In the genomic region with DNA sequence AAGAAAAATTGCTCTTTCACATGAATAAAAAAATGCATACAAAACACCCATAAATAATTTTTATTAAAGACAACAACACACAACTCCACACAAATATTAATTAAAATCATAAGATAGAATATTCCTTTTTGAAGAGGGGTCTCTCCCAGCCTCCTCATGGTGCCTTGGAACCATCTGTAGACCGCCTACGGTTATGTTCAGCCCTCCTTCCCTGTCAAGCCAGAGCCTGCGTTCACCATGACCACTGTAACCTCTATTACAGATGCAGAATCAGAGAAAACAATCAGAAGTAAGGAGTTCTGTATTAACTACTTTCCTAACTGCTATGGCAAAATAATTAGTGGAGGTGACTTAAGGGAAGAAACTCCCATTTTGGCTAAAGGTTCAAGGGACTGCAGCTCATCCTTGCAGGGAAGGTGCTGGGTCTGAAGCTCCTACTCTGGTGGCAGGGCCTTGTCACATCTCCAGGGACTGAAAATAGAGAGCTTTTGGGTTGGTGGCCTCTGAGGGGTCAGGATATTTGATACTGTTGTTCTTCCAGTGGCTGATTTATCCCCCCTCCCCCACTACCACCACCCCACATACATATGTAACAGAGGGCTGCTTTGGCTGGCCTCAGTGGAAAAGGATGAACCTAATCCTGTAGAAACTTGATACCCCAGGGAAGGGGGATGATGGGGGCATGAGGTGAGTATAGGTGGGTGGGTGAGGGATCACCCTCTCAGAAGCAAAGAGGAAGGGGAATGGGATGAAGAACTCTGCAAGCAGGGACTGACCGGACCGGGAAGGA, we compare ENCODE assay signal across 22 mouse cellular contexts.
A peak's percentile ranks its signal among the peaks of the same experiment; 100 is the strongest.
DNase-seq lines count a peak whose midpoint lies in the region; ATAC-seq and TF ChIP-seq lines count a peak whose summit lies in the region.
"Had no signal": no experiment of that assay in that cellular context is flagged by ENCODE, and none has a peak within 500 bp of the region (broad histone marks: within the 10 kb centered on the region; RNA-seq: fewer than 3 reads in every experiment).

No protein-coding gene starts in this region.

- DNase-seq in forebrain, embryonic 11.5 days (ENCODE audit: low spot score), result no peak
- DNase-seq in kidney, adult 2 months, result no peak
- DNase-seq in liver, embryonic 11.5 days (ENCODE audit: low spot score), result no peak
- DNase-seq in liver, result no peak
- DNase-seq in embryo, embryonic 11 days, result peak; percentile 14
- DNase-seq: adrenal gland, postnatal 10 days; cerebellum, adult 18-20 months; cerebellum, adult 9-11 months; gastrocnemius, postnatal 10 days; heart, adult 18-20 months; heart, postnatal 10 days; heart, postnatal 4 days had no signal

- no peaks in the 10 kb centered on the region for H3K36me3 ChIP-seq in forebrain, embryonic 11.5 days (ENCODE audit: control insufficient read depth, insufficient read depth, low read length)
- no peaks in the 10 kb centered on the region for H3K36me3 ChIP-seq in forebrain, embryonic 13.5 days (ENCODE audit: poor library complexity, severe bottlenecking)
- H3K36me3 ChIP-seq in kidney, embryonic 15.5 days, result no peaks in the 10 kb centered on the region
- no peaks in the 10 kb centered on the region for H3K36me3 ChIP-seq in kidney, adult 2 months (ENCODE audit: control insufficient read depth, insufficient read depth, low read length)
- no peaks in the 10 kb centered on the region for H3K36me3 ChIP-seq in liver, embryonic 11.5 days (ENCODE audit: control insufficient read depth, insufficient read depth, low read length)
- no peaks in the 10 kb centered on the region for H3K36me3 ChIP-seq in intestine, postnatal 0 days (ENCODE audit: control insufficient read depth, insufficient read depth)
- H3K36me3 ChIP-seq: embryonic facial prominence, embryonic 15.5 days; forebrain, embryonic 10.5 days; heart, embryonic 10.5 days had no signal

- H3K4me2 ChIP-seq in forebrain, embryonic 11.5 days (ENCODE audit: low read depth, low read length, severe bottlenecking), result no peak overlapping the region
- no peak overlapping the region for H3K4me2 ChIP-seq in forebrain, embryonic 13.5 days
- H3K4me2 ChIP-seq in kidney, embryonic 15.5 days, result no peak overlapping the region
- H3K4me2 ChIP-seq in liver, embryonic 11.5 days, result no peak overlapping the region
- no peak overlapping the region for H3K4me2 ChIP-seq in intestine, postnatal 0 days (replicated peaks; ENCODE audit: low read depth)
- H3K4me2 ChIP-seq: embryonic facial prominence, embryonic 15.5 days; hindbrain, embryonic 14.5 days had no signal

- no peaks in the 10 kb centered on the region for H3K27me3 ChIP-seq in forebrain, embryonic 11.5 days (ENCODE audit: control insufficient read depth, insufficient read depth, low read length)
- H3K27me3 ChIP-seq in forebrain, embryonic 13.5 days, result no peaks in the 10 kb centered on the region
- H3K27me3 ChIP-seq in kidney, embryonic 15.5 days, result no peaks in the 10 kb centered on the region
- no peaks in the 10 kb centered on the region for H3K27me3 ChIP-seq in kidney, adult 2 months (replicated peaks; ENCODE audit: control insufficient read depth, insufficient read depth, low read length)
- no peaks in the 10 kb centered on the region for H3K27me3 ChIP-seq in liver, embryonic 11.5 days (replicated peaks; ENCODE audit: control insufficient read depth, insufficient read depth, low read length)
- no peaks in the 10 kb centered on the region for H3K27me3 ChIP-seq in intestine, postnatal 0 days (replicated peaks; ENCODE audit: control insufficient read depth, insufficient read depth, low read length)
- H3K27me3 ChIP-seq: embryonic facial prominence, embryonic 15.5 days had no signal

- 79% methylated on average over 5 of the region's 5 CpGs for WGBS in forebrain, embryonic 11.5 days
- WGBS in forebrain, embryonic 13.5 days, result 81% methylated on average over 5 of the region's 5 CpGs
- WGBS in kidney, embryonic 15.5 days, result 50% methylated on average over 5 of the region's 5 CpGs
- 52% methylated on average over 5 of the region's 5 CpGs for WGBS in kidney, adult 2 months
- 68% methylated on average over 5 of the region's 5 CpGs for whole genome bisulfite sequencing in liver, embryonic 11.5 days
- WGBS in intestine, postnatal 0 days, result 67% methylated on average over 5 of the region's 5 CpGs

- no peaks in the 10 kb centered on the region for H3K4me1 ChIP-seq in forebrain, embryonic 11.5 days (replicated peaks; ENCODE audit: control insufficient read depth, insufficient read depth, low read length)
- H3K4me1 ChIP-seq in forebrain, embryonic 13.5 days, result no peaks in the 10 kb centered on the region
- peaks cover 5% of the 10 kb centered on the region for H3K4me1 ChIP-seq in kidney, embryonic 15.5 days
- H3K4me1 ChIP-seq in kidney, adult 2 months (ENCODE audit: control insufficient read depth, insufficient read depth, low read length), result no peaks in the 10 kb centered on the region
- H3K4me1 ChIP-seq in liver, embryonic 11.5 days (replicated peaks; ENCODE audit: control insufficient read depth, insufficient read depth, low read length), result no peaks in the 10 kb centered on the region
- no peaks in the 10 kb centered on the region for H3K4me1 ChIP-seq in intestine, postnatal 0 days (replicated peaks; ENCODE audit: control insufficient read depth, insufficient read depth, low read length)
- H3K4me1 ChIP-seq: embryonic facial prominence, embryonic 15.5 days; heart, embryonic 10.5 days had no signal

- 0 out of 2 replicates have a peak, but pooled peaks have one; percentile 56 for ATAC-seq in forebrain, embryonic 11.5 days (replicated peaks; ENCODE audit: low FRiP score)
- no peak for ATAC-seq in forebrain, embryonic 13.5 days
- peak; percentile 92 for ATAC-seq in kidney, embryonic 15.5 days (replicated peaks; ENCODE audit: low FRiP score)
- ATAC-seq in liver, embryonic 11.5 days (replicated peaks; ENCODE audit: low FRiP score), result 0 out of 2 replicates have a peak, but pooled peaks have one; percentile 18
- no peak for ATAC-seq in intestine, postnatal 0 days
- ATAC-seq: forebrain, embryonic 16.5 days; inflammation-experienced regulatory T-cells, adult 6 months had no signal

- H3K4me3 ChIP-seq in forebrain, embryonic 11.5 days (ENCODE audit: low read depth, low read length), result no peak overlapping the region
- no peak overlapping the region for H3K4me3 ChIP-seq in forebrain, embryonic 13.5 days
- no peak overlapping the region for H3K4me3 ChIP-seq in kidney, embryonic 15.5 days (replicated peaks)
- H3K4me3 ChIP-seq in kidney, adult 2 months (ENCODE audit: insufficient read depth, low read depth, low read length), result no peak overlapping the region
- H3K4me3 ChIP-seq in liver, embryonic 11.5 days (ENCODE audit: low read depth, low read length), result no peak overlapping the region
- no peak overlapping the region for H3K4me3 ChIP-seq in intestine, postnatal 0 days (ENCODE audit: low read depth, low read length)
- H3K4me3 ChIP-seq: embryonic facial prominence, embryonic 15.5 days; erythroblast, embryonic 14.5 days; forebrain, embryonic 10.5 days; heart, embryonic 10.5 days had no signal

- no peak for TF ChIP-seq CTCF in kidney, adult 2 months (conservative IDR thresholded peaks at IDR 0.05; ENCODE audit: insufficient read depth, insufficient read length, low read depth, low read length)
- TF ChIP-seq CTCF in intestine, postnatal 0 days (IDR thresholded peaks at IDR 0.05; ENCODE audit: low read depth), result no peak

- H3K27ac ChIP-seq in forebrain, embryonic 11.5 days (ENCODE audit: low read depth, low read length), result no peak overlapping the region
- H3K27ac ChIP-seq in forebrain, embryonic 13.5 days, result no peak overlapping the region
- H3K27ac ChIP-seq in kidney, embryonic 15.5 days, result no peak overlapping the region
- H3K27ac ChIP-seq in kidney, adult 2 months (ENCODE audit: insufficient read depth, low read depth, low read length), result no peak overlapping the region
- H3K27ac ChIP-seq in liver, embryonic 11.5 days (ENCODE audit: low read depth, low read length), result no peak overlapping the region
- H3K27ac ChIP-seq in intestine, postnatal 0 days (ENCODE audit: low read depth, low read length), result no peak overlapping the region
- H3K27ac ChIP-seq: embryonic facial prominence, embryonic 15.5 days; forebrain, embryonic 10.5 days; heart, embryonic 10.5 days; hindbrain, embryonic 14.5 days had no signal

- no peaks in the 10 kb centered on the region for H3K9me3 ChIP-seq in forebrain, embryonic 11.5 days (ENCODE audit: control insufficient read depth, low read length)
- H3K9me3 ChIP-seq in forebrain, embryonic 13.5 days (replicated peaks), result no peaks in the 10 kb centered on the region
- H3K9me3 ChIP-seq in kidney, embryonic 15.5 days (replicated peaks), result no peaks in the 10 kb centered on the region
- no peaks in the 10 kb centered on the region for H3K9me3 ChIP-seq in liver, embryonic 11.5 days (ENCODE audit: control insufficient read depth, low read length)
- no peaks in the 10 kb centered on the region for H3K9me3 ChIP-seq in intestine, postnatal 0 days (ENCODE audit: control insufficient read depth)
- H3K9me3 ChIP-seq: embryonic facial prominence, embryonic 15.5 days; forebrain, embryonic 10.5 days; heart, embryonic 10.5 days had no signal

- no peak for TF ChIP-seq POLR2A in kidney, adult 2 months (IDR thresholded peaks at IDR 0.05; ENCODE audit: low read depth, low read length)

- H3K9ac ChIP-seq in forebrain, embryonic 11.5 days (ENCODE audit: low read length), result no peak overlapping the region
- H3K9ac ChIP-seq in forebrain, embryonic 13.5 days, result no peak overlapping the region
- no peak overlapping the region for H3K9ac ChIP-seq in kidney, embryonic 15.5 days
- no peak overlapping the region for H3K9ac ChIP-seq in liver, embryonic 11.5 days (ENCODE audit: low read depth, low read length)
- no peak overlapping the region for H3K9ac ChIP-seq in intestine, postnatal 0 days (ENCODE audit: low read depth, low read length)
- H3K9ac ChIP-seq: embryonic facial prominence, embryonic 15.5 days; hindbrain, embryonic 14.5 days had no signal

Comparison
In these comparisons a context has a peak if more than half of its experiments do, and no peak if none do; other contexts are left out.
1. ATAC-seq: peak in forebrain, embryonic 11.5 days (single experiment), kidney, embryonic 15.5 days (single experiment) and liver, embryonic 11.5 days (single experiment); none in forebrain, embryonic 13.5 days (single experiment) and intestine, postnatal 0 days (single experiment).